Mouse (Mus musculus) cerebellum, adult 2 months (tissue): ENCODE results near the gene Rc3h1.

Experiments
- CTCF ChIP-seq: fragments of 200-500 bp; IDR thresholded peaks from 2 replicates; pipeline ENCODE4 v1.5.1; 2011; ENCODE audit warnings: low read depth, mild to moderate bottlenecking, control low read depth, low read length, moderate library complexity, borderline replicate concordance; ENCODE audit not compliant: insufficient read depth
- POLR2A ChIP-seq: fragments of 200-500 bp; IDR thresholded peaks from 2 replicates; pipeline ENCODE4 v1.6.1; 2011; ENCODE audit warnings: low read length, control low read depth, borderline replicate concordance; ENCODE audit not compliant: insufficient read depth

DNA sequence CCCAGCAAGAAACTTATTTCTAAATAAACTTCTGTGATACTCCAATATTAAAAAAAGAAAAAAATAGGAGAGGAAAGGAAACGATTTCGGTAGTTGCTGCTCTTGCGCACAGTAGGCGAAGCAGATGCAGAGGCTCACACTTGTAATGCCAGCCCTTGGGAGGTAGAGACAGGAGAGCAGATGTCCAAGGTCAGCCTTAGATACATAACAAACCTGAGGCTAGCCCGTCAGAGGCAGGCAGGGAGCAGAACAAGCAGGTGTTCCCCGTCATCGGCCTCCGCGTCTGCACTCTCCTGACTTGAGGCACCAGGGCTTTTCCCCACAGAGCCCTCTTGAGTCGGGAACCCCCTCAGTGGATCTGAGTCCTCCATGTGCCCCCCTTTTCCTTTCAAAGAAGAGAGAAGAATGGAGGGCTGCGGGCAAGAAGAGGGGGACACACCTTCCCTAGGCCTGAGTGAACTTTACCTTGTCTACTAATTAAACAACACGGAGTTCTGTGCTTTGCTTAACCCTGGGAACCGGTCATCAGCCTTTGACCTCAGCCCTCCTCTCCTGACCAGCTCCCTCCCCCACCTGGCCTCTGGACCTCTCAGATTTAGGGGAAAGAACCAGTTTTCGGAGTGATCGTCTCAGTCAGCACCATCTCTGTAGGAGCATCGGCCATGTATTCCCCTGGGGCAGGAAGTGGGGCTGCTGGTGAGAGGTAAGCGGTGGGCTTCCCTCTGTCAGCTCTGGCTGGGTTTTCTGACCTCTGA lies 80.8 kb downstream of the Rc3h1 start:
- no peak for TF ChIP-seq CTCF
- no peak for TF ChIP-seq POLR2A
